Mouse (Mus musculus): ENCODE measurements at regions not wholly inside any gene's neighbourhood (a gene's known extent, or its start where the extent isn't known, plus 50 kb on each side); places are given as distances from the start of the nearest gene placed in this dataset.

- in situ Hi-C loops (cut with MboI, MseI): no loop called here
Observed at GRCm38 (mm10) chr15:68014605-68015305, 1514.0 kb upstream of the Lrrc6 start.

DNA sequence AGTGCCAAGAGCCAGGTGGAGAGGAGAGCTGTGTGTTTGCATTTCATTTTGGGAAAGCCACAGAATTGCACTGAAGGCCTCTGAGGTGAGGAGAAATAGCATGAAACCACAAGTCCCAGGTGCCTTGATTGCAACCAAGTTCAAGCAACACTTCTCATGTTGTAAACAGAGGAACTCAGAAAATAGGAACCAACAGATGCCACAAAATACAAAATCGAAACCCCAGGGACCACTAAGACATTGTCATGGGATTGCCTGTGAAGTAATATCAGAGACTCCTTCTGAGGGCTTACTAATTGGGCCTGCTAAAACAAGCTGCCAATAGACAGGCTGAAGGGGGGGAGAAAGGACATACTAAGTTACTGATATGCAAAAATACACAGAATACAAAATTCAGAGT is 1510.5 kb upstream of the Lrrc6 start:
- in situ Hi-C loops (cut with MboI, MseI): no loop called here

- in situ Hi-C loops (cut with MboI, MseI): no loop called here
Observed at GRCm38 (mm10) chr15:68010189-68010588, 1509.5 kb upstream of the Lrrc6 start.

GRCm38 (mm10) chr15:68004798-68005197 is 1504.1 kb upstream of the Lrrc6 start:
- in situ Hi-C loops (cut with MboI, MseI): loop anchor here in 1 of 2 experiments (10.0 kb wide), 1 partner anchor 1790 kb away; no protein-coding TSS in a partner anchor

DNA sequence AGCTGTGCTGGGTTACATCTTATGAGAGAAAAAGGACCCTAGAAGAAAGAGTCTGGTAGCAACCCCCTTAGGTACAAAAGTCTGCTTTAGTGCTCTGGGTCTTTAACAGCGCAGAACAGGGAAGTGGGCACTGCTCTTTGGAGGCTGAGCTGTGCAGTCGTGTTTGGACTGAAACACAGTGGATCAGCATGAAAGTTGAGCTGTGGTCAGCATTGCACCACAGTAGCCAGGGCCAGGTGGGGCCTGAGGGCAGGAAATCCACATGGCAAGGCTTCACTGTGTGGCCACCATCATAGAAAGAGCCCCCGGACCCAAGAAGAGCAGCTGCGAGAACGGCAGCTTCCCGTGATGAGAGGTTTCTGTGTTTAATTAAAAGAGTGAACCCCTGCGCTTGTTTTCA is 1495.8 kb upstream of the Lrrc6 start:
- in situ Hi-C loops (cut with MboI, MseI): no loop called here

DNA sequence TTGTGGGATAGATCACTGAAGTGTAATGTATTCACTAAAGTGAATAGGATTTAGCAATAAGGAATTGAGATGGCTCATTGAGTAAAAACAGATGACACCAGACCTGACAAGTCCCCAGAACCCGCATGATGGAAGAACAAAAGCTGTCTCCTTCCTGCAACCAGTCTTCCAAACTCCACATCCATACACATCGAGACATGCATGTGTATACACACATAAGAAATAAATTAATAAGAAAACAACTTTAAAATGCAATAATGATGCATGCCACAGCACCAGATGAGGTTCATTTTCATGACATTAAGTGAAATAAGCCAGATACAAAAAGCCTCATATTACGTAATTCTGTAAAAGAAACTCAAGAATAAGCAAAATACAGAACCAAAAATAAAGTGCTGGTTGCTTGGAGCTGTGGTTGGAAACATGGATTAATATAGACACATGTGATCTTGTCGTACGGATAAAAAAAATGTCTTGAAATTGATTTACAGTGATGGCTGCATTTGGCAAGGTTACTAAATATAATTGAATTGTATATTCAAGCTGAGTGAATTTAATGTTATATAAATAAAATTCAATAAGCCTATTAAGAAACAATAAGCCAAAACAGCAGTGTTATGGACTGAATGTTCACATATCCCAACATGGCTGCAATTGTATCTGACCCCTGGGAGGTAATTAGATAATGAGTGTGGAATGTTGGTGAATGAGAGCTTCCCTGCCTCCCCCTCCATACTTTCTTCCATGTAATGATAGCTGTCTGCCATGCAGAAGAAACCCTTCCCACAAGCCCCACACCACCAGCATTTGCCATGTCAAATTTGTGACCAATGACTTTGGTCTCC is 1488.9 kb upstream of the Lrrc6 start:
- in situ Hi-C loops (cut with MboI, MseI): no loop called here

DNA sequence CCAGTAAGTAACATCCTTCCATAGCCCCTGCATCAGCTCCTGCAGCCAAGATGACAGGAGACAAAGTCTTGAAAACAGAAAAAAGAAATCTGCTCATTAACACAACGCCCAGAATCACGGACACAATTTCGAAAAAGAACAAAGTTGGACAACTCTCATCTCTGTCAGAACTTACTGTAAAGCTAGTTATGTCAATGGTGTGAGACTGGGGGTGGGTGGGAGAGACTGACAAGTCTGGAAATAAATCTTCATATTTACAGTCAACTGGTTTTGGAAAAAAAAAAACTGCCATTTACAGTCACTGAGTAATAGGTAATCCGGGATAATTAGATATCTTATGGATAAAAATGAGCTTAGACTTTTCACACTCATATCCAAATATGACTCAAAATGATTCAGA is 1487.2 kb upstream of the Lrrc6 start:
- in situ Hi-C loops (cut with MboI, MseI): no loop called here

- in situ Hi-C loops (cut with MboI, MseI): no loop called here
Observed at GRCm38 (mm10) chr15:67983253-67983652, 1482.5 kb upstream of the Lrrc6 start.

GRCm38 (mm10) chr15:67981876-67982275 is 1481.2 kb upstream of the Lrrc6 start:
- in situ Hi-C loops (cut with MboI, MseI): no loop called here

- in situ Hi-C loops (cut with MboI, MseI): loop anchor here in 1 of 2 experiments (10.0 kb wide), 1 partner anchor 1035 kb away; no protein-coding TSS in a partner anchor
Observed at GRCm38 (mm10) chr15:67979451-67979850, 1478.7 kb upstream of the Lrrc6 start.

DNA sequence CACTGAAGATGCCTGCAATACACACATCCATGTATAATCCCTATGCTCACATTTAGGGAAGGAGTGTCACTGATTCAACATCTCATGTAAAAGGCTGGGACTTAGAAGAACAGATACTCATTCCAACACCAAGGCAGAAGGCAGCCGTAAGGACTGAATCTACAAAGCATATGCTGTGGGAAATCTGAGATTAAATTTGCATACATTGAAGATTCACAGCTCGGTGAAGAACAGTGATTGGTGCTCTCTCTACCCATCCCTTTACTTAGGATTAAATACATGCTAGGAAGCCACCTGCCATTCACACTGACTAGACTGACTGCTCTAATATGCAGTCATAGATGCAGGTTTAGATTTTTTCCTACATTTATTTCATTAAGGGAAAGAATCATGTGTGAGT is 1476.5 kb upstream of the Lrrc6 start:
- in situ Hi-C loops (cut with MboI, MseI): loop anchor here in 1 of 2 experiments (10.0 kb wide), 1 partner anchor 1032 kb away; no protein-coding TSS in a partner anchor

DNA sequence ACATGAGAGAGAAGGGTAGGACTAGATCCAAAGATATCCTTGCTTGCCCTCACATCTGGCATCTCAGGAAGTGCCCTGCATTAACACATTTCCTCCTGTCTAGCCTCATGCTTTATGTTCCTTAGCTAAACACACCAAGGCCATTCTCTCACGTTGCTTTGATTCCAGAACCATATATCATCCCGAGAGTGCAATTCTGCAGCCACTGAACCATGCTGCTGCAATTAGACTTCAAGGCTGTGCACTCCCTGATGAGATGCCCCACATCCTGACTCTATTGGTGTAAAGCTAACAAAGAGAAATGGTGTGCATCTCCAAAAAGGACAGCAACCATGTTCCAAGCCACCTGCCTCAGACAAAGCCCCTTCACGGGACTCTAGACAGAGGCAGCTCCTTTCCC is 1471.3 kb upstream of the Lrrc6 start:
- in situ Hi-C loops (cut with MboI, MseI): loop anchor here in 1 of 2 experiments (10.0 to 25.0 kb wide), 2 partner anchors 90 to 1027 kb away; no protein-coding TSS in a partner anchor

DNA sequence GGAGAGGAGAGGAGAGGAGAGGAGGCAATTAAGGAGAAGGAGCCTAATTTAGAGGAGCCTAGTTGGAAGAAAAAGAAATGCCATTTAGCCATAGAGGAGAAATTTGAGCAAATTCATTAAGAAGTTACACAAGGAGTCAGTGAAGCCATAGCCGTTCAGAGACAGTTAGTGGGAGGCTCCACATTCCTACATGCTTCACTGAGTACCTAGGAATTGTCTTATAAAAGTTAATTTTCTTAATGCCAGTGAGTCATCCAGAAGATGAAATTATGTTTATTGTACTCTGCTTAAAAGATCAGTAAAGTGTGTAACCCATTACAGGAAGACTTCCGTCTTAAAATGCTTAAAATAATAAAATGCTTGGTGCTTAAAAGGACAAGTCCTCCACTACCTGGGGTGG is 1453.5 kb upstream of the Lrrc6 start:
- in situ Hi-C loops (cut with MboI, MseI): loop anchor here in 1 of 2 experiments (25.0 kb wide), 1 partner anchor 108 kb away; no protein-coding TSS in a partner anchor

DNA sequence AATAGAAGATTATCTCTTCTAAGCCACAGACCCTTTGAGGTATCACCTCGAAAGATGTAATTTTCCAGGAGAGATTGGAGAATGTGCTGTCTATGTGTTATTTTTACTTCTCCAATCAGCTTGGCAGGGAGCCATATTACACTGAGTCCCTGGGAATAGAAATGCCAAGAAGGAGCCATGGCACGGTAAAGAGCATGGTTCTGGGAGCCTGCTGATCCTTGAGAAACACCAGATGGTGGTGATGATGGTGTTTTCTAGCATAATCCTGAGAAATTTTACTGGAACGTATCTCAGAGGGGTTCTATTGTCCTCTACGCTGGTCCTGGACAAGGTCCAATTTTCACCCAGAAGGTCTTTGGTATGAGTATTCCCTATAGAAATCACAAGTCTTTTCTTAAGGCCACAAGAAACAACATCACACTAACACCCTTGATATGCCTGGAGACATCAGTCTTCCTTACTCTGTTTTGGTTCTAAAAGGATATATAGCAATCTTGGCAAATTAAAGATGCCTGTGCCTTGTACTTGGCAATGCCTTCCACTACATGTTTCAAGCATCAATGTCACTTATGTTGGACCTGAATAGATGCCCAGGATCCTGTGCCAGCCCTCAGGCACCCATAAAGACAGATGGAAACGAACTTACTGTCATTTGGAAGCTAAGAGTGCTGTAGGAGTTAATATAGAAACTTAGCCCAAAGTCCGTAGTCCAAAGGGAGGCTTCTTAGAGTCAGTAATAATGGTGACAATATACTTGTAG is 1449.8 kb upstream of the Lrrc6 start:
- in situ Hi-C loops (cut with MboI, MseI): loop anchor here in 1 of 2 experiments (25.0 kb wide), 1 partner anchor 112 kb away; no protein-coding TSS in a partner anchor

DNA sequence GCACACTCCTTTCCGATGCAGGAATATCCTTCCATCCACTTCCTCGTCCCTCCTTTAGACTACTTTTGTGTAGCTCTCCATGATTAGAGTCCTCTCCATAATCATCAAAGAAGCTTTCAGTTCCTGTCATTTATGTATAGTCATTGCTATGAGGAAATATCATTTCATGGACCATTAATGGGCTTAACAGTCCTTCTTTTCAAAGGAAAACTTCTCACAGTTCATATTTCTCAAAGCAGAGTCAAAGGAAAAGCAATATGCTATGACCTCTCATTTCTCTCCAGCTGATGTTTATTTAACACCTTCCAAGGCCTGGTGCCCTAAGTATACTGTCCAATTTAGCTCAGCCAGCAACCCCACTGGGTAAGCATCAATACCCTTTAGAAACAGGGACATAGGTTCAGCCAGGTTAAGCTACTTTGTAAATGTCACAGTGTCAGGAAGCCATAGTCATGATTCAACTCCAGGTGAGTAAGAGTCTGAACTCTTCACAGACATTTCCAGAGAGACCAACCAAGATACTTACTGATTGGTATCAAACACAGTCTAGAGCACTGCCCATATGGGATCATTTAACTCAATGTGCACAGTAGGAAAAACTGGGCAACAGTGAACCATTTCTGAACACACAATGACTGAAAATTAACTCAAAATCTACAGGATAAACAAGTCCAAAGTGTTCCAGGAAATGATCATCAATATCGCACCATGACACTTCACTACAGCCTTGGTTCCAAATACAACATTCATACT is 1443.8 kb upstream of the Lrrc6 start:
- in situ Hi-C loops (cut with MboI, MseI): loop anchor here in 1 of 2 experiments (5.0 kb wide), 1 partner anchor 108 kb away; no protein-coding TSS in a partner anchor

DNA sequence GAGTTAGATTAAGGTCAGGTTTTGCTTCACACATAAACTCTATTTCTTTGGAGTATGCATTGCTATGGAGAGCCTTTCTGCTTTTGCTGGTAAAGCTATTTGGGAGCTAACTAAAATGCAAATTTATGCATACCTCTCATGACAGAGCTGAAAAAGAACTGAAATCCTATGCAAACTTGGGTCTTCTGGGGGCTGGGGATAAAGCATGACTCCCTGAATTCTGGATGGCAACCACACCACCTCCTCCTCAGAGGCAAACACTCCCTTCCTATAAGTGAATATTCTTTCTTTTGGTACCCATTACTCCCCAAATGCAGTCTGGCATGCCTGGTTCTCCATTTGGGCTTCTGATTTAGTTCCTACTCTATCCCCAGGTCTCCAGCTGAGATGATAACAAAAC is 1442.3 kb upstream of the Lrrc6 start:
- in situ Hi-C loops (cut with MboI, MseI): no loop called here

DNA sequence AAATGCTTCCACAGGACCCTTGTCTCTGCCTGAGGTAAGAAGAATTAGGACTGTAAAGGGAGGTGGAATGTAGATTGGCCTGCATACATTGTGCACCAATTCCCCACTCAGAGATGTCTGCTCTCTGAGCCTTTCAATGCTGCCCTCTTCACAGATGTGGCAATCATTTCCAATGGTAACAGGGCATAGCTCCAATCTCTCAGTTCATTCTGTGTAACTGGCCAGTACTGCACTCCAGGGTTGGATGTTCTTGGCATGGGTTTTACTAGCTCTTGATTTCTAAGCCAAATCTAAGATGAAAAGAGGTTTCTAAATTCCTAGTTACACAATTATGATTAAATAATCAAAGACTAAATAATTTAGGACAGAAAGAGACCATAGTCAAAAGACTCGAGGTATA is 1439.8 kb upstream of the Lrrc6 start:
- in situ Hi-C loops (cut with MboI, MseI): no loop called here

GRCm38 (mm10) chr15:67924885-67925284 is 1424.2 kb upstream of the Lrrc6 start:
- in situ Hi-C loops (cut with MboI, MseI): no loop called here

DNA sequence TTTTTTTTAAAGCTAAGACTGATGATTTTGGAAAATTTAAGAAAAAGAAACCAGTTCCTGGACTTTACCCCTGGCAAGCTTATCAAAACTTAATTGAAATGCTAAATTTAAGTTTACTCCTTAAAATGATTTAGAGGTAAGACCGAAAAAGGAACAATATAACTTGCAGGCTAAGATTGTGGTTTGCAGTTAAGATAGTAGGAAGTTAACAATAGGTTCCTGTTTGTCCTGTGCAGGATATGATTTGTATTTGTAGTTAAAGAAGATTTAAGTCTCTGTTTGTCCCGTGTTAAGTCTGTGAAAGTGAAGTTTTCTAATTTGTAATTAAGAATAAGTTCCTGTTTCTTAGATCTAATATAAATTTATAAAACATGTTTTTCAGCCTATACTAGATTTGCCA is 1406.3 kb upstream of the Lrrc6 start:
- in situ Hi-C loops (cut with MboI, MseI): no loop called here

DNA sequence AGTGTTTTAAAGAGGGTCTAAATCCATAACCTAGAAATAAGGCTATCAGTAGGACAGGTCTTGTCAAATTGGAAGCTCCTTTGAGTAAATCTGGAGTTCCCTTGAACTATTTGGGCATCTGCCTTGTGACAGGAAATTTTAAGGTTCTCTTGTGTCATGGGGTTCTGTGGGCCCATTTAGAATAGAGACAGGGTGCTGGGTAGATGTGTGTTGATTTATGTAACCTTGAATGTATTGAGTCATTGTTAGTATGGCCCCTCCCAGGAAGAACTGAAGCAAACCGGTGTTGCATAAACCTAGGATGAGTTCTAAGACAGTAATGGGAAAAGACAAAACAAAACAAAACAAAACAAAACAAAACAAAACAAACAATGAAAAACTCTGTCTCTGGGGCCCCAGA is 1404.6 kb upstream of the Lrrc6 start:
- in situ Hi-C loops (cut with MboI, MseI): no loop called here

GRCm38 (mm10) chr15:67904646-67905045 is 1403.9 kb upstream of the Lrrc6 start:
- in situ Hi-C loops (cut with MboI, MseI): no loop called here
